Mouse (Mus musculus): ENCODE measurements around the gene Gemin4. TPM values are rescaled to one million over a fixed set of nuclear protein-coding genes. Genes with fewer than 3 reads are reported as not detected.

The Gemin4 gene
- polyA plus RNA-seq, 1 experiment from 2014 or later, result 17.7 TPM

- Histone ChIP-seq H3K27ac (ENCODE audit: low read length) (no peak overlapping the region), H3K4me1 (replicated peaks; ENCODE audit: control insufficient read depth, insufficient read depth, low read length) (peaks cover 14% of the 10 kb centered on the region), H3K9ac (replicated peaks; ENCODE audit: low read depth, low read length) (no peak overlapping the region), H3K36me3 (ENCODE audit: control insufficient read depth, insufficient read depth) (no peaks in the 10 kb centered on the region), H3K4me3 (replicated peaks; ENCODE audit: low read length) (no peak overlapping the region), H3K9me3 (ENCODE audit: control insufficient read depth, low read length) (no peaks in the 10 kb centered on the region), H3K4me2 (ENCODE audit: low read length) (no peak overlapping the region), H3K27me3 (replicated peaks; ENCODE audit: control insufficient read depth, insufficient read depth, low read length) (no peaks in the 10 kb centered on the region)
- WGBS, result 51% methylated on average over 5 of the region's 5 CpGs
- peak; percentile 84 for ATAC-seq
Measured at GRCm38 (mm10) chr11:76253145-76253917, 35.9 kb upstream of the Gemin4 start.

DNA sequence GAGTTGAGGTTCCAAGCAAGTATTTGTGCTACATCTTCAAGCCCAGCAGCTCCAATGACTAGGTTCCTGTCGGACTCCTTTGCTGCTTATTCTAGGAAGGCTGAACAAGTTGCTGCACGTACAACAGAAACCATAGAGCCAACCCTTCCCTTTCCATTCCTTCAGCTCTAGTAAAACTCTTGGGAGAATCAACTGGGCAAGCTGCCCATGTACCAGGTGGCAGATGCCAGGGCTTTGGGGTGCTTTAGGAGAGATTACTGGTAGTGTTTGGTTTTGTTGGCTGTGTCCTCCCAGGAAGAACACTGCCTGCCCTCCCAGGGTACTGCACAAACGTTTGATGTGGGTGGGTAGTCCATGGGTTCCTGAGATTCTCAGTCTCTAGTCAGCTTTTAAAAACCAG is 34.6 kb upstream of the Gemin4 start:
- no peak overlapping the region for H3K4me3 ChIP-seq (replicated peaks; ENCODE audit: low read length)
- peaks cover 14% of the 10 kb centered on the region for H3K4me1 ChIP-seq (replicated peaks; ENCODE audit: control insufficient read depth, insufficient read depth, low read length)
- H3K36me3 ChIP-seq (ENCODE audit: control insufficient read depth, insufficient read depth), result no peaks in the 10 kb centered on the region
- no peak overlapping the region for H3K27ac ChIP-seq (ENCODE audit: low read length)
- 45% methylated on average over 3 of the region's 3 CpGs for WGBS
- no peak overlapping the region for H3K4me2 ChIP-seq (ENCODE audit: low read length)
- ATAC-seq, result no peak
- no peaks in the 10 kb centered on the region for H3K27me3 ChIP-seq (replicated peaks; ENCODE audit: control insufficient read depth, insufficient read depth, low read length)
- H3K9ac ChIP-seq (replicated peaks; ENCODE audit: low read depth, low read length), result no peak overlapping the region
- no peaks in the 10 kb centered on the region for H3K9me3 ChIP-seq (ENCODE audit: control insufficient read depth, low read length)

DNA sequence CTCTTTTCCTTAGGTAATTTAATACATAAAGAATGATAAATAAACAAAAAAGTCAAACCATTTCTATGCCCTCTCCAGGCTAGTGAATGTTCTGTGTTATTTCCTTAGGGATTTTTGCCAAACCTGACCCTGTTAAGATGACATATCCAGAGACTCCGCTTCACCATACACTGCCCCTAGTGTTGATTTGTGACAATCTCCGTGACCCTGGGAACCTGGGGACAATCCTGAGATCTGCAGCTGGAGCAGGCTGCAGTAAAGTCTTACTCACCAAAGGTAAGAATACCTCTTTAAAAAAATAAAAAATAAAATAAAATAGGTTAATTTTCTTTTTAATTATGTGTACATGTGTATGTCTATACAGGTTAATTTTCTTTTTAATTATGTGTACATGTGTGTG is 29.8 kb upstream of the Gemin4 start:
- WGBS, result 57% methylated on average over 2 of the region's 2 CpGs

DNA sequence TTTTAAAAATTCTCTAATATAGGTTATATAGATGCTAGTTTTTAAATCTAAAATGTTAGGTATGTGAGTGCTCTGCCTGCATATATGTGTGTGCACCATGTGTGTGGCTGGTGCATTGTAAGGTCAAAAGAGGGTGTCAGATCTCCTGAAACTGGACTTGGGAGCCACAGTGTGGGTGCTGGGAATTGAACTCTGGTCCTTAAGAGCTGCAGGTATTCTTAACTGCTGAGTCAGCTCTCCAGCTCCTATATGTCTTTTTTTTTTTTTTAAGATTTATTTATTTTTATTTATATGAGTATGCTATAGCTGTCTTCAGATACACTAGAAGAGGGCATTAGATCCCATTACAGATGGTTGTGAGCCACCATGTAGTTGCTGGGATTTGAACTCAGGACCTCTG is 29.0 kb upstream of the Gemin4 start:
- peaks cover 16% of the 10 kb centered on the region for H3K4me1 ChIP-seq (replicated peaks; ENCODE audit: control insufficient read depth, insufficient read depth, low read length)
- H3K36me3 ChIP-seq (ENCODE audit: control insufficient read depth, insufficient read depth), result no peaks in the 10 kb centered on the region
- H3K9me3 ChIP-seq (ENCODE audit: control insufficient read depth, low read length), result no peaks in the 10 kb centered on the region
- H3K9ac ChIP-seq (replicated peaks; ENCODE audit: low read depth, low read length), result no peak overlapping the region
- H3K27me3 ChIP-seq (replicated peaks; ENCODE audit: control insufficient read depth, insufficient read depth, low read length), result no peaks in the 10 kb centered on the region
- H3K4me2 ChIP-seq (ENCODE audit: low read length), result no peak overlapping the region
- H3K4me3 ChIP-seq (replicated peaks; ENCODE audit: low read length), result no peak overlapping the region
- no peak overlapping the region for H3K27ac ChIP-seq (ENCODE audit: low read length)
- no peak for ATAC-seq

More for the DNA sequence above, 29.8 kb upstream of the Gemin4 start:
- Histone ChIP-seq H3K9me3 (ENCODE audit: control insufficient read depth, low read length) (no peaks in the 10 kb centered on the region), H3K4me2 (ENCODE audit: low read length) (no peak overlapping the region), H3K27ac (ENCODE audit: low read length) (no peak overlapping the region), H3K9ac (replicated peaks; ENCODE audit: low read depth, low read length) (no peak overlapping the region), H3K4me3 (replicated peaks; ENCODE audit: low read length) (no peak overlapping the region), H3K27me3 (replicated peaks; ENCODE audit: control insufficient read depth, insufficient read depth, low read length) (no peaks in the 10 kb centered on the region), H3K4me1 (replicated peaks; ENCODE audit: control insufficient read depth, insufficient read depth, low read length) (peaks cover 22% of the 10 kb centered on the region), H3K36me3 (ENCODE audit: control insufficient read depth, insufficient read depth) (no peaks in the 10 kb centered on the region)
- no peak for ATAC-seq

GRCm38 (mm10) chr11:76243811-76244546 is 26.5 kb upstream of the Gemin4 start:
- H3K27me3 ChIP-seq (replicated peaks; ENCODE audit: control insufficient read depth, insufficient read depth, low read length), result no peaks in the 10 kb centered on the region
- H3K4me1 ChIP-seq (replicated peaks; ENCODE audit: control insufficient read depth, insufficient read depth, low read length), result peaks cover 16% of the 10 kb centered on the region
- 2% methylated on average over 34 of the region's 34 CpGs for WGBS
- no peaks in the 10 kb centered on the region for H3K9me3 ChIP-seq (ENCODE audit: control insufficient read depth, low read length)
- H3K4me2 ChIP-seq (ENCODE audit: low read length), result peak overlapping the region; percentile 87
- no peak overlapping the region for H3K27ac ChIP-seq (ENCODE audit: low read length)
- peak overlapping the region; percentile 68 for H3K4me3 ChIP-seq (replicated peaks; ENCODE audit: low read length)
- H3K9ac ChIP-seq (replicated peaks; ENCODE audit: low read depth, low read length), result peak overlapping the region; percentile 77
- ATAC-seq, result no peak; the same call in 1 of the 2 replicates
- peaks cover 2% of the 10 kb centered on the region; the same call in 1 of the 2 replicates for H3K36me3 ChIP-seq (ENCODE audit: control insufficient read depth, insufficient read depth)

GRCm38 (mm10) chr11:76242901-76243810 is 25.7 kb upstream of the Gemin4 start, which contains the start of the genes Mrm3 and Glod4:
TSS of gene Mrm3 (plus strand) at chr11:76243715.
TSS of gene Glod4 (minus strand) at chr11:76243725.
- peak; percentile 95 for ATAC-seq
- Histone ChIP-seq H3K9ac (replicated peaks; ENCODE audit: low read depth, low read length) (peak within 1 kb of the TSS; percentile 77), H3K4me3 (replicated peaks; ENCODE audit: low read length) (peak within 1 kb of the TSS; percentile 68), H3K9me3 (ENCODE audit: control insufficient read depth, low read length) (no peaks in the 10 kb centered on the region), H3K27ac (ENCODE audit: low read length) (peak within 1 kb of the TSS; percentile 77), H3K4me1 (replicated peaks; ENCODE audit: control insufficient read depth, insufficient read depth, low read length) (peaks cover 16% of the 10 kb centered on the region), H3K36me3 (ENCODE audit: control insufficient read depth, insufficient read depth) (peaks cover 2% of the 10 kb centered on the region; the same call in 1 of the 2 replicates), H3K27me3 (replicated peaks; ENCODE audit: control insufficient read depth, insufficient read depth, low read length) (no peaks in the 10 kb centered on the region), H3K4me2 (ENCODE audit: low read length) (peak within 1 kb of the TSS; percentile 87)
- under 1% methylated on average over 61 of the region's 61 CpGs for WGBS

DNA sequence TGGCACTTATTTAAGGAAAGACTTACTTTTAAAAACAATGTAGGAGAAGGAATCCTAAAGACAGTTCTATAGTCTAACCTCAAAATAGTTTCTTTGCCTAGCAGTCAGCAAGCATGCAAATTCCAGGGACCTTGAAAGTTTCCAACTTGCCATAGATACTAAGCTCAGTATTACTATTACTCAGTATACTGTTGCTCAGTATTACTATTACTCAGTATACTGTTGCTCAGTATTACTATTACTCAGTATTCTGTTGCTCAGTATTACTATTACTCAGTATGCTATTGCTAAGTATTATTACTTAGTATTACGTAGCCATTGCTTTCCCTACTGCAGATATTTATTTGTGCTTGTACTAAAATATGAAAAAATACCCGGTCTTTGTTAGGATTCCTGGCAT is 22.3 kb upstream of the Gemin4 start:
- no peak for ATAC-seq
- no peak overlapping the region for H3K4me3 ChIP-seq (replicated peaks; ENCODE audit: low read length)
- no peak overlapping the region for H3K4me2 ChIP-seq (ENCODE audit: low read length)
- peaks cover 13% of the 10 kb centered on the region for H3K4me1 ChIP-seq (replicated peaks; ENCODE audit: control insufficient read depth, insufficient read depth, low read length)
- 97% methylated on average over 2 of the region's 2 CpGs for WGBS
- no peak overlapping the region for H3K27ac ChIP-seq (ENCODE audit: low read length)
- H3K36me3 ChIP-seq (ENCODE audit: control insufficient read depth, insufficient read depth), result peaks cover 6% of the 10 kb centered on the region
- no peaks in the 10 kb centered on the region for H3K9me3 ChIP-seq (ENCODE audit: control insufficient read depth, low read length)
- no peaks in the 10 kb centered on the region for H3K27me3 ChIP-seq (replicated peaks; ENCODE audit: control insufficient read depth, insufficient read depth, low read length)
- no peak overlapping the region for H3K9ac ChIP-seq (replicated peaks; ENCODE audit: low read depth, low read length)

DNA sequence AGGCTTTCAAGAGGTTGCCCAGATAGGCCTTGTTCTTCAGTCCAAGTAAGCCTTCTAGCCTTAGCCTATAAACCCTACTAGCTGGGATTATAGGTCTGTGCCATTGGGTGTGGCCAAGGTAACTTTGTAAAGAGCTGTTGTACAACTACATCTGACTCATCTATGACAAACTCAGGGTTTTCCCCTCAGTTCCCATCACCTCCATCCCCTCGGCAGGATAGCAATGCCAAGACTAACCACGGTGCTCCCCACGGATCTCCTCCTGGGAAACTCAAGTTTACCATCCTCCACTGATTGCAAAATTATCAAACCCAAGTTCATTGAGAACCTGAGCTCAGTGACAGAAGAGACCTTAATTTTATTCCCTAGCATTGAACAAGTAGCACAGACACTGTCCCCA is 18.7 kb upstream of the Gemin4 start:
- WGBS, result 97% methylated on average over 3 of the region's 3 CpGs

GRCm38 (mm10) chr11:76225051-76225450 is 7.6 kb upstream of the Gemin4 start:
- Histone ChIP-seq H3K4me3 (replicated peaks; ENCODE audit: low read length) (no peak overlapping the region), H3K9ac (replicated peaks; ENCODE audit: low read depth, low read length) (no peak overlapping the region), H3K36me3 (ENCODE audit: control insufficient read depth, insufficient read depth) (0 out of 2 replicates have a peak, but pooled peaks cover 3% of the 10 kb centered on the region), H3K4me1 (replicated peaks; ENCODE audit: control insufficient read depth, insufficient read depth, low read length) (no peaks in the 10 kb centered on the region), H3K27ac (ENCODE audit: low read length) (no peak overlapping the region), H3K9me3 (ENCODE audit: control insufficient read depth, low read length) (no peaks in the 10 kb centered on the region), H3K4me2 (ENCODE audit: low read length) (no peak overlapping the region), H3K27me3 (replicated peaks; ENCODE audit: control insufficient read depth, insufficient read depth, low read length) (no peaks in the 10 kb centered on the region)
- ATAC-seq, result no peak

More for the DNA sequence above, 18.7 kb upstream of the Gemin4 start:
- Histone ChIP-seq H3K27ac (ENCODE audit: low read length) (no peak overlapping the region), H3K4me2 (ENCODE audit: low read length) (no peak overlapping the region), H3K9me3 (ENCODE audit: control insufficient read depth, low read length) (no peaks in the 10 kb centered on the region), H3K4me1 (replicated peaks; ENCODE audit: control insufficient read depth, insufficient read depth, low read length) (no peaks in the 10 kb centered on the region), H3K9ac (replicated peaks; ENCODE audit: low read depth, low read length) (no peak overlapping the region), H3K27me3 (replicated peaks; ENCODE audit: control insufficient read depth, insufficient read depth, low read length) (no peaks in the 10 kb centered on the region), H3K36me3 (ENCODE audit: control insufficient read depth, insufficient read depth) (peaks cover 25% of the 10 kb centered on the region), H3K4me3 (replicated peaks; ENCODE audit: low read length) (no peak overlapping the region)
- ATAC-seq, result no peak
